Mouse (Mus musculus): ENCODE data around the gene Hsd17b13. TPM values are rescaled to one million over a fixed set of nuclear protein-coding genes. Genes with fewer than 3 reads are reported as not detected.
"Not testable (repeated sequence)": the region's sequence is repeated elsewhere in the genome, so short reads cannot be mapped to it uniquely, and the experiment has no call there.

The Hsd17b13 gene
- total RNA-seq (2021): under 1 TPM; 0.30 to 0.72 TPM

GRCm38 (mm10) chr5:103977297-103977696 lies at the start of gene Hsd17b13:
Hsd17b13 (minus strand) TSS chr5:103977410.
- intact Hi-C loops (cut with DNase I): no loop called here
- no peak for DNase-seq (ENCODE audit: low spot score in 2 of 2)

- intact Hi-C loops (cut with DNase I): no loop called here
- no peak for DNase-seq (ENCODE audit: low spot score in 2 of 2)
These were observed 48.1 kb upstream of the Hsd17b13 start for GRCm38 (mm10) chr5:104025245-104025854.

GRCm38 (mm10) chr5:104024762-104025161 lies 47.6 kb upstream of the Hsd17b13 start:
- no peak for DNase-seq (ENCODE audit: low spot score in 2 of 2)
- intact Hi-C loops (cut with DNase I): no loop called here

- DNase-seq (ENCODE audit: low spot score in 2 of 2); intact Hi-C loops (cut with DNase I): not testable (repeated sequence)
These were observed 47.0 kb upstream of the Hsd17b13 start for GRCm38 (mm10) chr5:104024193-104024592.

GRCm38 (mm10) chr5:104023289-104024020 lies 46.2 kb upstream of the Hsd17b13 start:
- no peak for DNase-seq (ENCODE audit: low spot score in 2 of 2)
- intact Hi-C loops (cut with DNase I): no loop called here

- intact Hi-C loops (cut with DNase I): no loop called here
- no peak for DNase-seq (ENCODE audit: low spot score in 2 of 2)
These were observed 45.3 kb upstream of the Hsd17b13 start for GRCm38 (mm10) chr5:104022558-104022957.

GRCm38 (mm10) chr5:104021597-104022378 lies 44.6 kb upstream of the Hsd17b13 start, which contains the start of gene Hsd17b11:
Hsd17b11 (minus strand) TSS chr5:104021919.
- peak; percentile 72 to 74 for DNase-seq (ENCODE audit: low spot score in 2 of 2)
- intact Hi-C loops (cut with DNase I): no loop called here

- no peak for DNase-seq (ENCODE audit: low spot score in 2 of 2)
- intact Hi-C loops (cut with DNase I): no loop called here
These were observed 34.2 kb upstream of the Hsd17b13 start for GRCm38 (mm10) chr5:104011419-104011818.

GRCm38 (mm10) chr5:104010261-104010660 lies 33.1 kb upstream of the Hsd17b13 start:
- intact Hi-C loops (cut with DNase I): no loop called here
- DNase-seq (ENCODE audit: low spot score in 2 of 2): no peak

GRCm38 (mm10) chr5:104009421-104009820 lies 32.2 kb upstream of the Hsd17b13 start:
- intact Hi-C loops (cut with DNase I): no loop called here
- DNase-seq (ENCODE audit: low spot score in 2 of 2): no peak

GRCm38 (mm10) chr5:104007801-104008200 lies 30.6 kb upstream of the Hsd17b13 start:
- intact Hi-C loops (cut with DNase I): no loop called here
- DNase-seq (ENCODE audit: low spot score in 2 of 2): no peak

GRCm38 (mm10) chr5:104006811-104007210 lies 29.6 kb upstream of the Hsd17b13 start:
- no peak for DNase-seq (ENCODE audit: low spot score in 2 of 2)
- intact Hi-C loops (cut with DNase I): no loop called here

GRCm38 (mm10) chr5:104003955-104004354 lies 26.7 kb upstream of the Hsd17b13 start:
- intact Hi-C loops (cut with DNase I): no loop called here
- no peak for DNase-seq (ENCODE audit: low spot score in 2 of 2)

GRCm38 (mm10) chr5:104003256-104003931 lies 26.2 kb upstream of the Hsd17b13 start:
- intact Hi-C loops (cut with DNase I): no loop called here
- no peak for DNase-seq (ENCODE audit: low spot score in 2 of 2)

GRCm38 (mm10) chr5:104002549-104003255 lies 25.5 kb upstream of the Hsd17b13 start:
- no peak for DNase-seq (ENCODE audit: low spot score in 2 of 2)
- intact Hi-C loops (cut with DNase I): no loop called here

- intact Hi-C loops (cut with DNase I): loop anchor here (2.0 kb wide), 1 partner anchor 39 kb away; no protein-coding TSS in a partner anchor
These were observed 22.5 kb upstream of the Hsd17b13 start for GRCm38 (mm10) chr5:103999738-104000137.

GRCm38 (mm10) chr5:103998739-103999138 lies 21.5 kb upstream of the Hsd17b13 start:
- DNase-seq (ENCODE audit: low spot score in 2 of 2): no peak
- intact Hi-C loops (cut with DNase I): no loop called here

More at GRCm38 (mm10) chr5:103999738-104000137, 22.5 kb upstream of the Hsd17b13 start:
- peak; percentile 61 to 65 for DNase-seq (ENCODE audit: low spot score in 2 of 2)

GRCm38 (mm10) chr5:103995181-103995580 lies 18.0 kb upstream of the Hsd17b13 start:
- no peak for DNase-seq (ENCODE audit: low spot score in 2 of 2)
- intact Hi-C loops (cut with DNase I): no loop called here

- DNase-seq (ENCODE audit: low spot score in 2 of 2): no peak
- intact Hi-C loops (cut with DNase I): loop anchor here (5.0 kb wide), 1 partner anchor 343 kb away; no protein-coding TSS in a partner anchor
These were observed 17.5 kb upstream of the Hsd17b13 start for GRCm38 (mm10) chr5:103994669-103995068.

Measured in left cerebral cortex, postnatal 36 days (tissue).